Mouse (Mus musculus): ENCODE measurements around the gene Zbtb14. TPM values are rescaled to one million over a fixed set of nuclear protein-coding genes. Genes with fewer than 3 reads are reported as not detected.

The Zbtb14 gene
- polyA plus RNA-seq, 1 experiment from 2014 or later: 9.0 TPM

- TF ChIP-seq EP300 (optimal IDR thresholded peaks at IDR 0.05): no peak
- TF ChIP-seq CTCF (IDR thresholded peaks at IDR 0.05; ENCODE audit: low read depth): peak; percentile 28; the same call in 1 of the 2 replicates
- DNase-seq (ENCODE audit: low spot score) (no peak), ATAC-seq (ENCODE audit: low FRiP score, low TSS enrichment) (no peak)
- H3K4me1 ChIP-seq (replicated peaks; ENCODE audit: control insufficient read depth, insufficient read depth): no peaks in the 10 kb centered on the region
- no peak overlapping the region for H3K4me2 ChIP-seq (replicated peaks; ENCODE audit: low read depth)
- no peak overlapping the region for H3K27ac ChIP-seq (replicated peaks)
- H3K27me3 ChIP-seq (ENCODE audit: control insufficient read depth, insufficient read depth, low read length): no peaks in the 10 kb centered on the region
- no peak overlapping the region for H3K9ac ChIP-seq (ENCODE audit: low read length)
- H3K36me3 ChIP-seq (ENCODE audit: control insufficient read depth, insufficient read depth, low read length): no peaks in the 10 kb centered on the region
- H3K4me3 ChIP-seq (ENCODE audit: low read depth, low read length): no peak overlapping the region
- 69% methylated on average over 2 of the region's 2 CpGs for whole genome bisulfite sequencing
- H3K9me3 ChIP-seq (ENCODE audit: control insufficient read depth, low read length): no peaks in the 10 kb centered on the region
These were observed 18.3 kb downstream of the Zbtb14 start for GRCm38 (mm10) chr17:69401146-69401545.

- peak overlapping the region; percentile 66 for H3K4me2 ChIP-seq (replicated peaks; ENCODE audit: low read depth)
- ATAC-seq (ENCODE audit: low FRiP score, low TSS enrichment): no peak
- H3K4me1 ChIP-seq (replicated peaks; ENCODE audit: control insufficient read depth, insufficient read depth): no peaks in the 10 kb centered on the region
- H3K4me3 ChIP-seq (ENCODE audit: low read depth, low read length): peak overlapping the region; percentile 80
- H3K9me3 ChIP-seq (ENCODE audit: control insufficient read depth, low read length): no peaks in the 10 kb centered on the region
- DNase-seq (ENCODE audit: low spot score): no peak
- no peaks in the 10 kb centered on the region for H3K27me3 ChIP-seq (ENCODE audit: control insufficient read depth, insufficient read depth, low read length)
- no peaks in the 10 kb centered on the region for H3K36me3 ChIP-seq (ENCODE audit: control insufficient read depth, insufficient read depth, low read length)
- H3K27ac ChIP-seq (replicated peaks): no peak overlapping the region
- TF ChIP-seq EP300 (optimal IDR thresholded peaks at IDR 0.05): no peak
- no peak for TF ChIP-seq CTCF (IDR thresholded peaks at IDR 0.05; ENCODE audit: low read depth)
- H3K9ac ChIP-seq (ENCODE audit: low read length): no peak overlapping the region; the same call in 1 of the 2 replicates
These were observed 33.3 kb downstream of the Zbtb14 start for GRCm38 (mm10) chr17:69416163-69416562.

- H3K4me2 ChIP-seq (replicated peaks; ENCODE audit: low read depth): peak overlapping the region; percentile 66
- peak; percentile 100 for ATAC-seq (ENCODE audit: low FRiP score, low TSS enrichment)
- H3K9me3 ChIP-seq (ENCODE audit: control insufficient read depth, low read length): no peaks in the 10 kb centered on the region
- DNase-seq (ENCODE audit: low spot score): peak; percentile 96
- peak overlapping the region; percentile 80 for H3K4me3 ChIP-seq (ENCODE audit: low read depth, low read length)
- TF ChIP-seq EP300 (optimal IDR thresholded peaks at IDR 0.05) (peak; percentile 87), CTCF (IDR thresholded peaks at IDR 0.05; ENCODE audit: low read depth) (no peak)
- H3K27ac ChIP-seq (replicated peaks): peak overlapping the region; percentile 99
- no peaks in the 10 kb centered on the region for H3K36me3 ChIP-seq (ENCODE audit: control insufficient read depth, insufficient read depth, low read length)
- no peaks in the 10 kb centered on the region for H3K27me3 ChIP-seq (ENCODE audit: control insufficient read depth, insufficient read depth, low read length)
- peak overlapping the region; percentile 93 for H3K9ac ChIP-seq (ENCODE audit: low read length)
- WGBS: under 1% methylated on average over 54 of the region's 56 CpGs
- no peaks in the 10 kb centered on the region for H3K4me1 ChIP-seq (replicated peaks; ENCODE audit: control insufficient read depth, insufficient read depth)
These were observed 34.2 kb downstream of the Zbtb14 start for GRCm38 (mm10) chr17:69416920-69417661.

GRCm38 (mm10) chr17:69417724-69418373 is 35.0 kb downstream of the Zbtb14 start:
- Histone ChIP-seq H3K4me2 (replicated peaks; ENCODE audit: low read depth) (peak overlapping the region; percentile 66), H3K36me3 (ENCODE audit: control insufficient read depth, insufficient read depth, low read length) (no peaks in the 10 kb centered on the region), H3K27me3 (ENCODE audit: control insufficient read depth, insufficient read depth, low read length) (no peaks in the 10 kb centered on the region), H3K9ac (ENCODE audit: low read length) (peak overlapping the region; percentile 93), H3K27ac (replicated peaks) (peak overlapping the region; percentile 99), H3K9me3 (ENCODE audit: control insufficient read depth, low read length) (no peaks in the 10 kb centered on the region), H3K4me1 (replicated peaks; ENCODE audit: control insufficient read depth, insufficient read depth) (no peaks in the 10 kb centered on the region), H3K4me3 (ENCODE audit: low read depth, low read length) (peak overlapping the region; percentile 80)
- ATAC-seq (ENCODE audit: low FRiP score, low TSS enrichment): peak; percentile 49
- WGBS: 2% methylated on average over 26 of the region's 26 CpGs
- no peak for TF ChIP-seq CTCF (IDR thresholded peaks at IDR 0.05; ENCODE audit: low read depth)
- no peak for TF ChIP-seq EP300 (optimal IDR thresholded peaks at IDR 0.05)
- no peak for DNase-seq (ENCODE audit: low spot score)

- H3K36me3 ChIP-seq (ENCODE audit: control insufficient read depth, insufficient read depth, low read length): no peaks in the 10 kb centered on the region
- H3K9ac ChIP-seq (ENCODE audit: low read length): no peak overlapping the region
- ATAC-seq (ENCODE audit: low FRiP score, low TSS enrichment): no peak
- H3K27me3 ChIP-seq (ENCODE audit: control insufficient read depth, insufficient read depth, low read length): no peaks in the 10 kb centered on the region
- H3K27ac ChIP-seq (replicated peaks): no peak overlapping the region
- no peaks in the 10 kb centered on the region for H3K4me1 ChIP-seq (replicated peaks; ENCODE audit: control insufficient read depth, insufficient read depth)
- no peak for TF ChIP-seq EP300 (optimal IDR thresholded peaks at IDR 0.05)
- TF ChIP-seq CTCF (IDR thresholded peaks at IDR 0.05; ENCODE audit: low read depth): no peak
- no peak overlapping the region for H3K4me2 ChIP-seq (replicated peaks; ENCODE audit: low read depth)
- no peak for DNase-seq (ENCODE audit: low spot score)
- H3K4me3 ChIP-seq (ENCODE audit: low read depth, low read length): no peak overlapping the region
- no peaks in the 10 kb centered on the region for H3K9me3 ChIP-seq (ENCODE audit: control insufficient read depth, low read length)
- 8% methylated on average over 1 of the region's 1 CpGs for WGBS
These were observed 38.7 kb downstream of the Zbtb14 start for GRCm38 (mm10) chr17:69421592-69421991.

- Histone ChIP-seq H3K4me3 (ENCODE audit: low read depth, low read length) (no peak overlapping the region), H3K9me3 (ENCODE audit: control insufficient read depth, low read length) (no peaks in the 10 kb centered on the region), H3K4me2 (replicated peaks; ENCODE audit: low read depth) (no peak overlapping the region), H3K4me1 (replicated peaks; ENCODE audit: control insufficient read depth, insufficient read depth) (no peaks in the 10 kb centered on the region), H3K27me3 (ENCODE audit: control insufficient read depth, insufficient read depth, low read length) (peaks cover 8% of the 10 kb centered on the region), H3K36me3 (ENCODE audit: control insufficient read depth, insufficient read depth, low read length) (no peaks in the 10 kb centered on the region), H3K27ac (replicated peaks) (no peak overlapping the region), H3K9ac (ENCODE audit: low read length) (no peak overlapping the region)
- DNase-seq (ENCODE audit: low spot score) (no peak), ATAC-seq (ENCODE audit: low FRiP score, low TSS enrichment) (no peak)
- WGBS: 65% methylated on average over 5 of the region's 5 CpGs
- TF ChIP-seq EP300 (optimal IDR thresholded peaks at IDR 0.05): no peak
- TF ChIP-seq CTCF (IDR thresholded peaks at IDR 0.05; ENCODE audit: low read depth): no peak
These were observed 55.0 kb downstream of the Zbtb14 start for GRCm38 (mm10) chr17:69437836-69438235.

Data from stomach, postnatal 0 days (tissue).